Mouse (Mus musculus) limb, embryonic 11.5 days (tissue): Measurements from ENCODE around the gene Il1b. TPM values are rescaled to one million over a fixed set of nuclear protein-coding genes. Genes with fewer than 3 reads are reported as not detected.
A peak's percentile ranks its signal among the peaks of the same experiment; 100 is the strongest.

ENCODE experiments used
- ATAC-seq: fragments of 200-750 bp; cut with Nextera tagmentation; 2 replicates; pipeline ENCODE4 v1.8.0; 2017; ENCODE audit warnings: low read depth; ENCODE audit not compliant: insufficient number of reproducible peaks, low FRiP score, low TSS enrichment
- DNase-seq: peaks from one replicate; pipeline ENCODE4 v3.0.0-alpha.2; 2015; ENCODE audit warnings: low spot score
- H3K27ac ChIP-seq: fragments of 300-500 bp; sonication (generic); replicated peaks from 2 replicates; pipeline ENCODE4 v1.5.1; 2014; ENCODE audit warnings: low read depth, mild to moderate bottlenecking, low read length
- H3K27me3 ChIP-seq: fragments of 300-500 bp; sonication (generic); 2 replicates; pipeline ENCODE4 v1.6.1; 2014; ENCODE audit warnings: mild to moderate bottlenecking, low read length, mixed read lengths; ENCODE audit not compliant: control insufficient read depth, insufficient read depth
- H3K36me3 ChIP-seq: fragments of 300-500 bp; sonication (generic); 2 replicates; pipeline ENCODE4 v1.6.1; 2014; ENCODE audit warnings: mild to moderate bottlenecking, low read length, moderate library complexity, mixed read lengths; ENCODE audit not compliant: control insufficient read depth, insufficient read depth
- H3K4me1 ChIP-seq: fragments of 300-500 bp; sonication (generic); 2 replicates; pipeline ENCODE4 v1.6.1; 2014; ENCODE audit warnings: low read length, mixed read lengths; ENCODE audit not compliant: control insufficient read depth, insufficient read depth
- H3K4me2 ChIP-seq: fragments of 300-500 bp; sonication (generic); 2 replicates; pipeline ENCODE4 v1.6.1; 2014; ENCODE audit warnings: low read depth, mild to moderate bottlenecking, moderate library complexity; ENCODE audit not compliant: severe bottlenecking
- H3K4me3 ChIP-seq: fragments of 300-500 bp; sonication (generic); 2 replicates; pipeline ENCODE4 v1.5.1; 2014; ENCODE audit warnings: low read depth, low read length
- H3K9ac ChIP-seq: fragments of 300-500 bp; sonication (generic); 2 replicates; pipeline ENCODE4 v1.6.1; 2014; ENCODE audit warnings: mild to moderate bottlenecking, low read length
- H3K9me3 ChIP-seq: fragments of 300-500 bp; sonication (generic); 2 replicates; pipeline ENCODE4 v1.6.1; 2016; ENCODE audit warnings: low read length; ENCODE audit not compliant: control insufficient read depth
- WGBS: fragments of 180-500 bp; shearing (Covaris S2); extraction: QIAGEN DNeasy Blood & Tissue Kit; methylation state at CpG from one replicate; pipeline ENCODE4 v1.1.7; 2014; 5-methylcytosine and 5-hydroxymethylcytosine counted together
- polyA plus RNA-seq: library from polyadenylated mRNA; unstranded; fragments of >200 nt; fragmentation: Nextera tagmentation; extraction: Ambion mirVana; gene quantifications from 2 replicates; pipeline ENCODE4 v1.2.1, GENCODE M21; 2014

The Il1b gene
- polyA plus RNA-seq = 0.28 TPM in 1 of 2 replicates, not detected in the other

DNA sequence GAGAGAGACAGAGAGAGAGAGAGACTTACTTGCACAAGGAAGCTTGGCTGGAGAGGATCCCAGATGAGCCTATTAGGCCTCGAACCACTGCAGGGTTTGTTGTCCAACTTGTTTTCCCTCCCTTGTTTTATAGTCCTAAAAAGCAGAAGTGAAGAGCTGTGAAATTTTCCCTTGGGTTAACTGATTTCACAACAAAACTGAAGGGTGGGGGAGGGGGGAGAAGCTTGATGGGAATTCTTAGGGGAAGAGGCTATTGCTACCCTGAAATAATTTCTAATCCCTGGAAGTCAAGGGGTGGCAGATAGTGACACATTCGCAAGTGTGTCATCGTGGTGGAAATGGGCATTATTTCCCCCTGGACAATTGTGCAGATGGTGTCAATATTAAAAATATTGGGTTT is at the start of gene Il1b:
TSS of gene Il1b (minus strand) at position 101 of the 400 bp plus-strand sequence.
- 82% methylated on average over 3 of the region's 3 CpGs for WGBS
- H3K4me2 ChIP-seq = no peak within 1 kb of the TSS
- no peak within 1 kb of the TSS for H3K9ac ChIP-seq
- no peaks in the 10 kb centered on the region for H3K4me1 ChIP-seq
- no peak within 1 kb of the TSS for H3K4me3 ChIP-seq
- DNase-seq = no peak
- no peaks in the 10 kb centered on the region for H3K36me3 ChIP-seq
- ATAC-seq = no peak
- H3K27me3 ChIP-seq = no peaks in the 10 kb centered on the region
- no peak within 1 kb of the TSS for H3K27ac ChIP-seq
- no peaks in the 10 kb centered on the region for H3K9me3 ChIP-seq

DNA sequence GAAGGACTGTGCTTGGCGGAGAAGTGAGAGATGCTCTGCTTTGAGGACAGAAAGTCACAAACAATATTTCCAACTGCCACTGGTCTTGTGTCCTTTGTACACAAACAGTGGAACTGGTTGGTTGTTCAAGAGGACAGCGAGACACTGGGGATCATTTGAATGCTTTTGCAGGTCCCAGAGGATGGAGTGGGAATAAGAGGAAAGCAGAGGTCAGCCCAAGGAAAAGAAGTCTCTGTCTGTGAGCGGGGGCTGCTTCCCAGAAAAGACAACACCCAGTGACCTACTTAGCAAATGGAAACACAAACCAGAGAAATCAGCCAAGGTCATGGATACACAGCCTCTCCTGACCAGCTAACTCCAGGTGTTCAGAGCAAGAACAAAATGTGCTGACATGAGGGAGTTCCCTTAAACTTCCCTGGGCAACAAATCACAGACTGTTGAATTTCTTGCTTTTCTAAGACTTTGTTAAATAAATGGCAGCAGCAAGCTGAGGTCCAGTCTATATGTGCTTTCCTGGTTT is 48.5 kb upstream of the Il1b start:
- no peaks in the 10 kb centered on the region for H3K27me3 ChIP-seq
- DNase-seq (no peak), ATAC-seq (no peak)
- no peak overlapping the region for H3K4me3 ChIP-seq
- 75% methylated on average over 3 of the region's 3 CpGs for WGBS
- H3K27ac ChIP-seq = no peak overlapping the region
- no peaks in the 10 kb centered on the region for H3K4me1 ChIP-seq
- H3K9ac ChIP-seq = no peak overlapping the region
- no peaks in the 10 kb centered on the region for H3K36me3 ChIP-seq
- H3K4me2 ChIP-seq = no peak overlapping the region
- H3K9me3 ChIP-seq = no peaks in the 10 kb centered on the region

GRCm38 (mm10) chr2:129414593-129414992 is 43.7 kb upstream of the Il1b start:
- Histone ChIP-seq H3K4me3 (no peak overlapping the region), H3K27ac (no peak overlapping the region), H3K36me3 (no peaks in the 10 kb centered on the region), H3K9me3 (no peaks in the 10 kb centered on the region), H3K9ac (no peak overlapping the region), H3K4me1 (no peaks in the 10 kb centered on the region), H3K4me2 (no peak overlapping the region), H3K27me3 (no peaks in the 10 kb centered on the region)
- no peak for DNase-seq
- ATAC-seq = no peak
- 85% methylated on average over 3 of the region's 3 CpGs for WGBS

DNA sequence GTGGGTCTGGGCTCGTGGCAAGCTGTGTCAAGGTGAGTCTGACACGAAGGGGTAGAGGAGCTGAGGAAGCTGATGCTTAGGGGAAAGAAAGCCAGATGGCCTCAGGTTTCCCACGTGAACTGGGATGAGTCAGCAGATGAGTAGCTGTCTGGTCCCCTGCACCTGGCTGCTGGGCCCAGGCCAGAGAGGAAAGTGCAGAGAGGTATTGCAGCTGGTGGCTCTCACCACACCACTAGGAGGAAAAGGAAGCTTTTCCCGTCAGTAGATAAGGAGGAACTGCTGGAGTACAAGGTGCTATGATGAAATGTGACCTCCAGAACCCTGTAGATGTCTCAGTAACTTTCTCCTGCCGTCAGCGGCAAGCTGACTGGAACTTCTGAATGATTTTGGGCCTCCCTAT is 42.5 kb upstream of the Il1b start:
- WGBS = 62% methylated on average over 6 of the region's 6 CpGs
- no peak overlapping the region for H3K27ac ChIP-seq
- H3K4me3 ChIP-seq = no peak overlapping the region
- ATAC-seq (no peak), DNase-seq (no peak)
- no peak overlapping the region for H3K4me2 ChIP-seq
- H3K27me3 ChIP-seq = no peaks in the 10 kb centered on the region
- no peaks in the 10 kb centered on the region for H3K36me3 ChIP-seq
- H3K4me1 ChIP-seq = no peaks in the 10 kb centered on the region
- no peak overlapping the region for H3K9ac ChIP-seq
- H3K9me3 ChIP-seq = no peaks in the 10 kb centered on the region

- WGBS = 83% methylated on average over 3 of the region's 3 CpGs
- ATAC-seq (no peak), DNase-seq (no peak)
- Histone ChIP-seq H3K4me1 (no peaks in the 10 kb centered on the region), H3K27ac (no peak overlapping the region), H3K4me3 (no peak overlapping the region), H3K36me3 (no peaks in the 10 kb centered on the region), H3K9me3 (no peaks in the 10 kb centered on the region), H3K27me3 (no peaks in the 10 kb centered on the region), H3K4me2 (no peak overlapping the region), H3K9ac (no peak overlapping the region)
Observed at GRCm38 (mm10) chr2:129411651-129412050, 40.7 kb upstream of the Il1b start.

- DNase-seq (no peak), ATAC-seq (no peak)
- 88% methylated on average over 7 of the region's 7 CpGs for WGBS
Observed at GRCm38 (mm10) chr2:129410344-129410743, 39.4 kb upstream of the Il1b start.

DNA sequence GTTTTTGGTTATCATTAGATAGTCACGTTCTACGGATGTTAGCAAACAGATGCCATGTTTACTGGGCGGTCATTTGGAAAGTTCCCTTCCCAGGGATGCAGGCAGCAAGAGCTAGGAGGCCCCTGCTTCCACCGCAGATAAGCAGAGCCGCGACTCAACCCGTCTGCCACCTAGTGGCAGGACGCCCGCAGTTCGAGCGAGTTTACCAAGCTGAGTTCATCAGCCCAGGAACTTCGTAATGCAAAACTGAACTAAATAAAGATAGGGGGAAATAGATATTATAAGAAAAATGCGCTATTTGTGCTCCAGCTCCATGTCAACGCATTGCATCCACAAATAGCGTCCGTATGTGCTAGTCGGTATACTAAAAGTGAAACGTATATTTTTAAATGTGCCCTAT is 37.5 kb upstream of the Il1b start:
- no peak for ATAC-seq

More at GRCm38 (mm10) chr2:129410344-129410743, 39.4 kb upstream of the Il1b start:
- no peak overlapping the region for H3K9ac ChIP-seq
- no peaks in the 10 kb centered on the region for H3K36me3 ChIP-seq
- H3K27ac ChIP-seq = no peak overlapping the region
- no peaks in the 10 kb centered on the region for H3K9me3 ChIP-seq
- H3K4me3 ChIP-seq = no peak overlapping the region
- H3K27me3 ChIP-seq = no peaks in the 10 kb centered on the region
- no peaks in the 10 kb centered on the region for H3K4me1 ChIP-seq
- H3K4me2 ChIP-seq = no peak overlapping the region

DNA sequence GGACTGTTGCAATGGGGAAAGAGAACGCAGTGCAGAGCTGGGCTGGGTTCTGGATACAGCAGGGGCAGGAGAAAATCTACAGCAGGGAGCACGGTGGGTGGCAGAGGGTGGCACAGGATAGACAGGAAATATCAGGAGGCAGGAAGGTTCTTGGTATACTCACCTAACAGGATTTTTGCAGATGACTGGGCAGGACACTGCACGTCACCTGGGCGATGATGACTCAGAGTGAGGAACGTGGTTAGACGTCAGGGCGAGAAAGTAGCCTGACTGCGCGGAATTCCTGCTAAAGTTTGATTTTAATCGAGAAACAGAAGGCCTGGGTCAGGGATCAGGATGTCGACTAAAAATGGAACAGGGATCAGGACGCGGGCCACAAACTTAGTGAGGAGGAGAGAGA is 36.7 kb upstream of the Il1b start:
- Histone ChIP-seq H3K36me3 (no peaks in the 10 kb centered on the region), H3K4me2 (no peak overlapping the region), H3K9ac (no peak overlapping the region), H3K27me3 (no peaks in the 10 kb centered on the region), H3K27ac (no peak overlapping the region), H3K4me1 (no peaks in the 10 kb centered on the region), H3K9me3 (no peaks in the 10 kb centered on the region), H3K4me3 (no peak overlapping the region)
- WGBS = 93% methylated on average over 13 of the region's 13 CpGs
- ATAC-seq = no peak
- DNase-seq = no peak

More for the DNA sequence above, 37.5 kb upstream of the Il1b start:
- Histone ChIP-seq H3K4me3 (no peak overlapping the region), H3K27ac (no peak overlapping the region), H3K27me3 (no peaks in the 10 kb centered on the region), H3K9ac (no peak overlapping the region), H3K9me3 (no peaks in the 10 kb centered on the region), H3K4me1 (no peaks in the 10 kb centered on the region), H3K36me3 (no peaks in the 10 kb centered on the region), H3K4me2 (no peak overlapping the region)
- peak; percentile 83 for DNase-seq
- 23% methylated on average over 18 of the region's 18 CpGs for WGBS

- no peaks in the 10 kb centered on the region for H3K27me3 ChIP-seq
- no peaks in the 10 kb centered on the region for H3K36me3 ChIP-seq
- no peak overlapping the region for H3K4me2 ChIP-seq
- H3K9ac ChIP-seq = no peak overlapping the region
- H3K4me3 ChIP-seq = no peak overlapping the region
- WGBS = 92% methylated on average over 8 of the region's 8 CpGs
- H3K27ac ChIP-seq = no peak overlapping the region
- DNase-seq (no peak), ATAC-seq (no peak)
- no peaks in the 10 kb centered on the region for H3K4me1 ChIP-seq
- no peaks in the 10 kb centered on the region for H3K9me3 ChIP-seq
Observed at GRCm38 (mm10) chr2:129406508-129406907, 35.6 kb upstream of the Il1b start.
